Mouse (Mus musculus) layer of hippocampus, adult 11-12 months (tissue): ENCODE measurements around the gene Dock7.
"Not testable (repeated sequence)": the region's sequence is repeated elsewhere in the genome, so short reads cannot be mapped to it uniquely, and the experiment has no call there.

Experiments
- DNase-seq: peaks from one replicate; pipeline ENCODE4 v3.0.0; 2022; ENCODE audit warnings: low spot score

Gene Dock7

DNA sequence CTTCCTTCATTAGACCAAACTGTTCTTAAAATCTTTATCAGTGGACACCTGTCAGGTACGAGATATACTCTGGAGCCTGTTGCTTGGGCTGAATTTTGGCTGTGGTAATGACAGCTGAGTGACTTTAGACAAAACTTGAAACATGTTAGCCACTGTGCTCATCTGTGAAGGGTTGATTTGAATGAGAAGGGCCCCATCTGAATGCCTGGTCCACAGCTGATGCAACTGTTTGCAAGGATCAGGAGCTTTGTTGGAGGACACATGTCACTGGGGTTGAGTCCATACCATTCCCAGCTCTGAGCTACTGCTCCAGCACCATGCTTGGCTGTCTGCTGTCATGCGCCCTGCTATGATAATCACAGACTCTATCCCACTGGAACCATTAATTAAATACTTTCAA, 115.1 kb downstream of the Dock7 start:
- no peak for DNase-seq

DNA sequence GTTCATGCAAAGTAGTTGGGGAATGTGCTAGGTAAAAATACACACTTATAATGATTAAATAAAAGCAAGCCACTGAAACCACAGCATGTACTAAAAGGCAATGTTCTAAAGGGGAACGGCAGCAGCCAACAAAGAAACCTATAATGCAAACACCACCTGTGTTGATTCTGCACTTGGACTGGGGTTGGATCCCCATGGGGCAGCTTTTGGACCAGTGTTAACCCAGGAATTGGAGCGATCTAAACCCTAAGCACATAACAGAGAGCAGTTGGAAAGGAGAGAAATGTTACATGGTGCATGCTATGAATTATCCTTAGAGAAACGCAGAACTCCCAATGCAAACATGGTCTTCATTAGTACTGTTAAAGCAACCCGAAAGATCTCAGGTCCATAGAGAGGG, 127.2 kb downstream of the Dock7 start:
- no peak for DNase-seq

DNA sequence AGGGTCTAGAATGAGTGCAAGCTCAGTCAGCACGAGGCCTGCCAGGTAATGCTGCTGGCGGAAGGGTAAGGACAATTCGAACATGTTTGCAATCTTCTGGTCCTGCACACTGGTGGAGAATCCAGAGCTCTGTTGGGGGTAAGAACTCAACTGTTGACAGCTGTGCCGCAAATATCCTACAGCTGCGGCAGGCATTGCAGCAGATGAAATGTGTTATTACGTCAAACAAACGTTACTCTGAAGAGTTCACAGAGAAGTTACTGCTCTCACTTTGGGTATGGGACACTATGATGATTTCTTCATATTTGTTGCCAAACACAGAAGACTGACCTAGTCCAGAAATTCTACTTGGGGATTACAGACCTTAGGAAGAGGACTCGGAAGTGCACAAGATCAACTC, 136.0 kb downstream of the Dock7 start:
- DNase-seq: no peak

DNA sequence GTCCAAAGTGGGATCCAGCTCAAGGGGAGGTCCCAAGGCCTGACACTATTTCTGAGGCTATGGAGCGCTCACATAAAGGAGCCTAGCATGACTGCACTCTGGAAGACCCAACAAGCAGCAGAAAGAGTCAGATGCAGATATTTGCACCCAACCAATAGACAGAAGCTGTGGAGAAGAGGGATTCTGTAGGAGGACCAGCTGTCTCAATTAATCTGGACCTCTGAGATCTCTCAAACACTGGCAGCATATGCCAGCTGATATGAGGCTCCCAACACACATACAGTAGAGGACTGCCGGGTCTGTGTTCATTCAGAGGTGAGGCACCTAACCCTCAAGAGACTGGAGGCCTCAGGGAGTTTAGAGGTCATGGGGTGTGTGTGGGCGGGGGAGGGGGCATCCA, 140.7 kb downstream of the Dock7 start:
- peak; percentile 29 for DNase-seq

DNA sequence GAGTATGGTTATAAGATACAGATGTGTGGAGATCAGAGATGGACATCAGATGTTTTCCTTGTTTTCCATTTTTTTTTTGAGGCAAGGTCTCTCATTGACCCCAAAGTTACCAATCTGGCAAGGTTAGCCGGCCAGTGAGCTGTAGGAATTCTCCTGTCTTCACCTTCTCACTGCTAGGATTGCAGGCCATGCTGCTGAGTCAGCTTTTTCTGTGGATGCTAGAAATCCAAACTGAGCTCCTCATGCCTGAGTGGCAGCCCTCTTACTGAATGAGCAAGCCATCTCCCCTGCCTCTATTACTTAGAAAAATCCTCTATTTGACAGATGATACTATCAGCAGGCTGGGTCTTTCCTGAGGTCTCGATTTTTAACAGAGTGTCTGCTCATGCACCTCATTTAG, 142.0 kb downstream of the Dock7 start:
- DNase-seq: no peak

DNA sequence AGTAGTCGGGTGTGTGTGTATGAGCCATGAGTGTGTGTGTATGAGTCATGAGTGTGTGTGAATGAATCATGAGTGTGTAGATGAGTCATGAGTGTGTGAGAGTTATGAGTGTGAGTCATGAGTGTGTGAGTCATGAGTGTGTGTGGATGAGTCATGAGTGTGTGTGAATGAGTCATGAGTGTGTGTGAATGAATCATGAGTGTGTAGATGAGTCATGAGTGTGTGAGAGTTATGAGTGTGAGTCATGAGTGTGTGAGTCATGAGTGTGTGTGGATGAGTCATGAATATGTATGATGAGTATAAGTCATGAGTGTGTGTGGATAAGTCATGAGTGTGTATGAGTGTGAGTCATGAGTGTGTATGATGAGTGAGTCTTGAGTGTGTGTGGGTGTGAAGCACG, 142.4 kb downstream of the Dock7 start:
- not testable (repeated sequence) for DNase-seq

DNA sequence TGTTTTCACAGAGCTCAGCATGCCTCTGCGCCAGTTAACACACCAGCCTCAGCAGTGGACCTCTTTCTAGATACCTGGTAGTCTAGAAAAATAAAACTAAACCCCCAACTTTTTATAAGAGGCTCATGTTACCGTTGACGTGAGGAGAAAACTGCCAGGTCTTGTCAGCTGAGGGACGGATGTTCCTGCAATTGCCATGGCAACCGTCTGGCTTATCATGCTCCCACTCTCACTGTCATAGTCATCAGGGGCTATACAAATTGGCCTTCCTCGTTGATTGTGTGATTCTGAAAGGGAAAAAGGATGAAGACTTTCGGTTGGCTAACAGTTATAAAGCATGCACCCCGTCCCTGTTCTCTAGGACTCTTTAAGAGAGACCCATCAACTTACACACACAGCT, 145.0 kb downstream of the Dock7 start:
- DNase-seq: peak; percentile 30

DNA sequence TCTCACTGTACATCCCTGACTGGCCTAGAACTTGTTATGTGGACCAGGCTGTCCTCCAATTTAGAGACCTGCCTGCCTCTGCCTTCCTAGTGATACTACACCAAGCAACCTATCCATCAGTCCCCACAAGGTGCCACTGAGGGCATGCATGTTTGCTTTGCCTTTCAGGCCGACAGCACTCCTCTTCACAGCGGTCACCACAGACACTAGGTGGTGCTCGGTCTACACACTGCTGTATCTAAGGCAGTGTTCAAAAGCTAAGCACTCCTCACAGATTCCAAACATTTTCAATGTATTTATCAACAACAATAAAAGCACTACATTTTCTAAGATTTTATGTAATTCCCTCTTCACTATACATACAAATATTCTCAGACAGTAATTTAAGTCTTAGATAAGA, 150.8 kb downstream of the Dock7 start:
- DNase-seq: no peak

DNA sequence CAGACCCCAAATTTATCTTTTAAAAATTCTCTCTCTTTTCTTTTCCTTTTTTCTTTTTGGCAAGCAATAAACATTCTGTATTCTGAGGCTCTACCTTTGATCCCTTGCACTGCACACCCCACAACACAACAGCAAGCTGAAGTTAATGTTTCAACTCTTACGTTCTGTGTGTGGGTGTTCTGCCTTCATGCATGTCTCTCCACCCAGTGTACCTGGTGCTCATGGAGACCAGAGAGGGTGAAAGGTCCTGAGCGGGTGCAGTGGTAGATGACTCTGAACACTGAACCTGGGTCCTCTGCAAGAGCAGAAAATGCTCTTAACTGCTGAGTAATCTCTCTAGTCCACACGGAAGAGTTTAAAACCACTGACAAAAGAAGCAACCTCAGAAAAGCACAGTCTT, 160.5 kb downstream of the Dock7 start:
- no peak for DNase-seq

DNA sequence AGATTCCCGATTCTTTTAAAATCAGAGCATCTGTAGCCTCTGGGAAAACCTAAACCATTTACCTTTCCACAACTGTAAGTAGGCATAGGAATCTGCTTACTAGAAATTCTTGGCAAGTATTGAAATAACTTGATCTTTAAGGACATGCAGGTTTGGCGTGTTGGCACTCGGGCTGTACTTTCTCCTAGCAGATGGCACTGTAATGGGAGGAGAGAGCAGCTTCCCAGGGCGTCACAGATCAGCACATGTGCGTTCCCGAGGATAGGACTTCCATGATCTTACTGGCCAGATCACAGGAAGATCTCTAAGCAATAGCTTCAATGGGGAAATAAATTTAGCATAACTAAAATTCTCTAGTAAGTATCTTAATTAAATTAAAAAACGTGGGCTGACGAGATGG, 164.7 kb downstream of the Dock7 start:
- no peak for DNase-seq

DNA sequence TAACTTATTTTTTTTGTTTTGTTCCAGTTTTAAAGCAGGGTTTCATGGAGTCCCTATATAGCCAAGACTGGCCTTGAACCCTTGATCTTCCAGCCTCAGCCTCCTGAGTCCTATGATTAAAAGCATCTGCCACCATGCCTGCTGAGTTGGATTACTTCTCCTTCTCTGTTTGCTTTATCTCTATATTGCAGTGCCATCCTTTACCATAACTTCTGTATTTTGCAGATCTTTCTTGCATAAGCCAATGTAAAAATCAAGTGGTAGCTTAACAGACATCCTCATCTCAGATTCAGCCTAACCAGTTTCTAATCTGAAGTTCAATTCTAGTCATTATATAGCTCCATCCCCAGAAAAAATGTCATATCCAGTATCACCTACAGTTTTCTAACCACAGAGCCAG, 170.2 kb downstream of the Dock7 start:
- DNase-seq: no peak

DNA sequence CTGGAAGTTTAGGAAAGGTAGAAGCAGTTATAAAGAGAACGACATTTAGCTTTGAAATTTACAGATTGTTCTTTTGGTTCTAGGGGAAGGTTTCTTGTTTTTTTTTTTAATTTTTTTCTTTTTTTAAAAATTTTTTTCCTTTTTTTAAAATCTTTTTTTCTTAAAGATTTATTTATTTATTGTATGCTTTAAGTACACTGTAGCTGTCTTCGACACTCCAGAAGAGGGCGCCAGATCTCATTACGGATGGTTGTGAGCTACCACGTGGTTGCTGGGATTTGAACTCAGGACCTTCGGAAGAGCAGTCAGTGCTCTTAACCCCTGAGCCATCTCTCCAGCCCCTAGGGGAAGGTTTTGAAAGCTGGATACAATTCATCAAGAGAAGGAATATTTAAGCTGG, 182.5 kb downstream of the Dock7 start:
- not testable (repeated sequence) for DNase-seq

DNA sequence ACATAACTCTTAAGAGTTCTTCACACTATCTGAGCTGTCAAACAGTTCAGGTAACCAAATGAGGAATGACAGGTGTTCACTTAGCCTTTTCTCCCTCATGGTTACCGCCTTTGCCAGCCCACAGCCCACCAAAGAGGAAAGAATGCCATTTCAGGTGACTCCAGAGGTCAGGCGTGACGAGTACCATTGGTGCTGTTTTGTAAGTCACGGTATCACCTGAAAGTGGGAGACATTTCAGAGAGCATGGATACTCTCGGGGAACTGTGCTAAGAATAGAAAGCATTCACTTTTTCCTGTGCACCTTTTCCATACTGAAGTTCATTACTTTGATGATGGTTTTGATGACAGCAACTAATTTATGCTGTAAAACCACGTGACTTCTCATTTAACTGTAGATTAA, 184.7 kb downstream of the Dock7 start:
- no peak for DNase-seq

DNA sequence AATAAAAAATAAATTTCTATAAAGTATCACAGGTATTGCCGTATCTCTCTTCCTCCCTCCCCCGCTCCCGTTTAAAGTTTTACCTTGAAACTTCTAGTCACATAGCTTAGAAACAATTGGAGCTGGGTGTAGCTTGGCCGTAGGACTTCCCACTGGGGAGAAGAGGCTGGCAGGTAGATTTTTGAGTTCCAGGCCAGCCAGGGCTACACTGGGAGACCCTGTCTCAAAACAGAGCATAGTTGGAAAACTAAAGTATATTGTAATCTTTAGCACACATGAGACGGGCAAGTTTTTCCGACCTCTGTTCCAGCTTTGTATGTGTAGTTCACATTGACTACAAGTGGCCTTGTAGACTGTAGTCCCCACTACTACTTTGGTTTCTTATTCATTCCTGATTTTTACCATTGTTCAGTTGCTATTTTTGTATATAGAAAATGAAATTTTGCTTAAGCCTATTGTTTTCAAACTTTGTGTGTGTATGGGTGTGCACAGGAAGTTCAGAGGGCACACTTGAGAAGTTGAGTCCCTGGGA, 195.4 kb downstream of the Dock7 start:
- DNase-seq: no peak

DNA sequence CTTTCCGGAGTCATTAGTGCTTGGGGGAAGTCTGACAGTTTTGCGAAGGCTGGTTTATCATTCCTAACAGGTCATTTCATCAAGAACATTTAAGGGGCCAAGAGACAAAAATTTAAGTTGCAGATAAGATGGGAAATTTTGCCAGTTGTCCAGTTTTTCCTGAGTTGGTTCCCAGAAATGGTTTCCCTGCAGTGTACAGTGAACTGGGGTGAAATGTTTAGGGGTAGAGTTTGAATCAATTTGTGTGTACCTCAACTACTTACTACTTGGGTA, 195.9 kb downstream of the Dock7 start:
- DNase-seq: no peak

DNA sequence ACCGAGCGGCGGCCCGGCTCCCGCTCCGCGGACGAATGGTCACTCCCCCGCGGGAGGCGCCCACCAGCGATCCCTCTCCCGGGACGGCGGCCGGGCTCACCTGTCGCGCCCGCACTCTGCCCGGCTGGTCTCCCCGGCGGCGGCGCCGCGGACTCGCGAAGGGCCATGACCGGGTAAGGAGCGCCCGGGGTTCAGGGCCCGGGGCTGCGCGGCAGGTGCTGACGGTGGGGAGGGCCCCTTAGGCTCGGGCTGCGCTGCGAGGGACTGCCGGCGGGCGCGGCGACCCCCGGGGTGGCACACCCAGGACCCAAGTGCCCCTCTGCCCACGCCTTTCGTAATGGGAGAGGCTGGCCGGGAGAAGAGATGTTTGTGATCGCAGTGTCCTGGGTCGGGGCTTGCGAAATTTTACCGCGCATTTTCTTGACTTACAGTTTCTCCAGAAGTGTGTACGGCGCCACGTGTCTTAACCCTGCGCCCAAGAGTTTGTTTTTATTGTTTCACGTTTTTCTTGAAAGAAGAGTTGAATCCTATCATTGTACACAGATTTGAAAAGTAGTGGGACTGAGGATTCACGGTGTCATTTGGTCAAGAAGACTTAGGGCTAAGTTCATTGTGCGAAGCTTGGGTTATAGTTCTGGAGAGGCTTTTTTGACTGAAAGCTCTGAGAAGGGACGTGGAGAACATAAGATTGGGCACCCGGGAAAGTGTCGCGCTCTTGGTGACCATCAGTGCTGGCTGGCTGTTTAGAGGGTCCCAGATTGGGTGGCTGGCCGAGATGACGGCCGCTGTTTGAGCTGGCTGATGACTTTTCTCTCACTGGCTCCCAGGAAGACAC, 196.4 kb downstream of the Dock7 start:
- DNase-seq: no peak

DNA sequence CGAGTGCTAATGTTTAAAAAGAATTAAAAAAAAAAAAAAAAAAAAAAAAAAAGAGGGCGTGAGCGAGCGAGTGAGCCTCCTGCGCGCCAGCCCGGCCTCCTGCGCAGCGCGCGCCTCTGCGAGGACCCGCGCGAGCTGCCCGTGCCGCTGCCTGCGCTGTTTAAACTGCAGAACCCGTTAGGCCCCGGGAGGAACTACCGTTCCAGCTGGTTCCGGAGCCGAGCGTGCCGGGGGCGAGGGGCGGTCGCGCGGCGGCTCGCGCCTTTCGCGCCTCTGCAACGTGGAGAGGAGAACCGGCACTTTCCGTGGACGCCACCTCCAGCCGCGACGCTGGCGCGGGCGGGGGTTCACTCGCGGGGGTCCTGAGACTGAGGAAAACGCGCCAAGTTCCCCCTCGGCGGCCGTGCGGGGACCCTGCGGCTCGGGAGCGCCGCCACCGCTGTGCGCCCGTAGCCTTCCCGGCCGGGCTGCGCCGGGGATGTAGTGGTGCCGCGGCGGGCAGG, 197.1 kb downstream of the Dock7 start, which contains the start of gene Usp1:
TSS of gene Usp1 (plus strand) at position 243 of the 503 bp plus-strand sequence.
- peak; percentile 84 for DNase-seq

DNA sequence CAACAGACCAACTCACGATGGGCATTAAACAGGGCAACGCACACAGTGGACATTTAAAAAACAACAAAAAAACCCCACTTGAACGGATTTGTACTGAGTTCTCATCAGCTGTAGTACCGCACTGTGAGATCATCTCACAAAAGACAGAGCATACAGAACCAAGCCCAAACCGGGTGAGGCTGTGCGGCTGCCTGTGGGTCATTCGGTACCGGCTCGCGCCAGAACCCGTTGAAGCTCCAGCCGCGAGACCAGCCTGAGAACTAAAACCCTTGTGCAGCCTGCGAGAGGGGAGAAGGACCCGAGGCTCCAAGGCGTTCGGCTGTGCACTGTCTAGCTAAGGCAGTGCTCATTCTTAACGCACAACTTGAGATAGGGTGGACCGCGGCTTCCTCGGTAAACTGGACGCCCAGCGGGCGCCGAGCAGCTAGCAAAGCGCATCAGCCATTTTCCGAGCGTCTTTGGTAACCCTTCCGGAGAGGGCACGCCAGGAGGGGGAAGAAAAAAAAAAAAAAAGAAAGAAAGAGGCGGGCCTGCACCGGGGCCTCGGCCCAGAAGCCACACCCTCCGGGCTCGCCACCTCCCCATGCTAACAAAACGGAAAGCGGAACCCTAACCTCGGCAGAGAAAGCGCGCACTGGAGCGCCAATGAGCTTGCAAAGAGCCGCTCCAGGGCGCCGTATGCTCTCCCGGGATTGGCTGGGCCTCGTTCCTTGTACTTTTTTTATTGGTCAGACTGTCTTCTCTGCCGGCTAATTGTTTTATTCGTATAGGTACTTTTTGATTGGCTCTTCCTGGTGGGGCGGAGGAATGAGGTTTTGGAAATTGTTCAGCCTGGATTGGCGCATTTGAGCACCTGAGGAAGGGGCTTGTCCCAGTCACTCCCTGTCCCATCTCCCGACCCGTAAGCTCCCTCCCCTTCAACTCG, 197.8 kb downstream of the Dock7 start:
- DNase-seq: peak; percentile 99

DNA sequence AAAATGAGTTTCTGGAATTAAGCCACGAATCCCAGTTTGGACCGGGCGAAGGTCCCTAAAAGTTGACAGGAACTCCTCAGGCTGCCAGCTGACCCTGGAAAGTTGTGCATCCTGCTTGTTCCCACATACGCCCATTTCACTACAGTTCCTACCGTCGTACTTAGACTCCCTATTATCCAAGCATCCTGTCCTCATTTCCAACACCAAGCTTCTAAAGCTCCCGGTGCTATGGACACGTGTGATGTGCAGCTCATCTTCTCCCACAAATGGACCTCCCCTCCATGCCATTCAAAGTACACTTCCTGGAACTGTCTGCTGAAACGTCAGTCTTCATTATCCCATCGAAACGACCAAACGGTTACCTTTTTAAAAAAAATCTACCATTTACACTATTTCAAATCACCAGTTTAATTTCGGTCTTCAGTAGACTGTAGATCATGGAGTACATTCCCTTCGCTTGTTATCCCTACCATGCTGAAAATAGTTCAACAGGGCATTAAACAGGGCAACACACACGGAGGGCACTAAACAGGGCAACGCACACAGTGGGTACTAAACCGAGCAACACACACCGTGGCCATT, 198.6 kb downstream of the Dock7 start:
- DNase-seq: no peak

DNA sequence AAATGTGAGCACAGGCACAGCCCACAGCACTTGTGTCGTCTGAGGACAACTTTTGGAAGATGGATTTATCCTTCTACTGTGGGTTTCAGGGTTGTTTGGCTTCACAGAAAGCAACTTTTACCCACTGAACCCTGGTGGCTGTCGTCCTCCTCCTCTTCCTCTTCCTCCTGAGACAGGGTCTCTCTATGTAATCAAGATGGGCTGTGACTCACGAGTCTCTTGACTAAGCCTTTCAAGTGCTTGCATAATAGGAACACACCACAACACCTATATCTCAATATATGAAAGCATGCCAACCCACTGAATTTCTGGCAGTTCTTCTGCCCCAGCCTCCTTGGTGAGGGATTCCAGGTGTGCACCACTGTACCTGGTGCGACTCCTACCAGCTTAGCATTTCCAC, 199.8 kb downstream of the Dock7 start:
- DNase-seq: no peak

DNA sequence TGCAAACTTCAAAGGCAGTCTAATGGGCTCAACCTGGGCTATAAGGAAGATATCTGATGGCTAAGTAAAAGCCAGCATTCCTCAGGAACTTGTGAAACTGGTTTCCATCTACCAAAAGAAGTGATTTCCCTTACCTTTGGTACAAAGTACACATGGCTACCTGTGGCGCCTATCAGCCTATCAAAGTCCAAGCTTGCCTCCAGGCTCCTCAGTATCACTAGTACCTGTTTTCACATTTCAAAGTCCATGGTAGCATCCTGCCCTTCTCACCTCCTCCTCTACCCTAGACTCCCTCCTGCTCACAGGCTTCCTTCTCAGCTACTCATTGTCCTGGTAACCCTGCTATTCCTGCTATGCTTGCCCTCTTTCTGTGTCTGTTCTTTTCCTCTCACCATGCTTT, 202.5 kb downstream of the Dock7 start:
- DNase-seq: no peak

DNA sequence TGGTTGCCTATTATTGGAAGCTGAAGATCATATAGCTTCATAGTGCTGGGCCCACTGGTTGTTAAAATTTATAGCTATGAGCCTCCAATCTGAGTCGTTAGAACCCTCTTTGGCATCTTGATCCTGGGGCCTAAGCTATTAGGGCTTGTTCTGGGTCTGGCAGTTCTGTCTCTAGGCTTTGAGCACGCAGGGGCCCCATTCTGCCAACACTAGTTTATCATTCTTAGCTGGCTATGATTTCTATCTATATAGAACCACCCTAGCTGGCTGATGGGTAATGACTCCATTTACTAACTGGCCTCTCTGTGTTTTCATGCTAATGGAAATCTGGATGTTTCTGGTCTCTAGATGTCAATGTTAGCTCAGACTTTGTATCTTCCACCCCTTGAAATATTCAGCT, 203.0 kb downstream of the Dock7 start:
- no peak for DNase-seq

DNA sequence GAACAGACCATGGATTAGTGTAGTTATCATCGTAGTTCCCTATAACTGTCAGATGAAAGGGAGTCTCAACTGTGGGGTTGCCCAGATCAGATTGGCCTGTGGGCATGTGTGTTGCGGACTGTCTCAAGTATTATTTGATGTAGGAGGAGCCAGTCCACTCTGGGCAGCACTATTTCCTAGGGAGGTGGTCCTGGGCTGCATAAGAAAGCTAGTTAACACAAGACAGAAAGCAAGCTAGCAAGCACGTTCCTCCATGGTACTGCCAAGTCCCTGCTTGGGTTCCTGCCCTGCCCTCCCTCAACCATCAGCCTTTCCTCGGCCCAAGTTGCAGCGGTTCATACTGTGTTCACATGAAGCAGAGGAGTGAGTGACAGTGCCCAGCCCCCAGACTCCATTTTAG, 210.5 kb downstream of the Dock7 start:
- no peak for DNase-seq
